Mouse (Mus musculus) embryonic facial prominence, embryonic 10.5 days (tissue): ENCODE measurements at regions not wholly inside any gene's neighbourhood (a gene's known extent, or its start where the extent isn't known, plus 50 kb on each side); places are given as distances from the start of the nearest gene placed in this dataset.

Experiments used
- DNase-seq: peaks from one replicate; pipeline ENCODE4 v3.0.0-alpha.2; 2017; ENCODE audit warnings: low spot score
- H3K27ac ChIP-seq: fragments of 300-500 bp; sonication (generic); replicated peaks from 2 replicates; pipeline ENCODE4 v1.5.1; 2016; ENCODE audit warnings: mild to moderate bottlenecking
- H3K27me3 ChIP-seq: fragments of 300-500 bp; sonication (generic); replicated peaks from 2 replicates; pipeline ENCODE4 v1.6.1; 2016; ENCODE audit warnings: low read depth, mild to moderate bottlenecking; ENCODE audit not compliant: poor library complexity, severe bottlenecking
- H3K36me3 ChIP-seq: fragments of 300-500 bp; sonication (generic); replicated peaks from 2 replicates; pipeline ENCODE4 v1.6.1; 2016; ENCODE audit warnings: mild to moderate bottlenecking, moderate library complexity
- H3K4me1 ChIP-seq: fragments of 300-500 bp; sonication (generic); 2 replicates; pipeline ENCODE4 v1.6.1; 2016
- H3K4me3 ChIP-seq: fragments of 300-500 bp; sonication (generic); 2 replicates; pipeline ENCODE4 v1.5.1; 2016; ENCODE audit warnings: mild to moderate bottlenecking, moderate library complexity
- H3K9me3 ChIP-seq: fragments of 300-500 bp; sonication (generic); 2 replicates; pipeline ENCODE4 v1.6.1; 2016; ENCODE audit warnings: mild to moderate bottlenecking
- WGBS: fragments of 180-500 bp; shearing (Covaris S2); methylation state at CpG from one replicate; pipeline ENCODE4 v1.1.7; 2016; 5-methylcytosine and 5-hydroxymethylcytosine counted together

GRCm38 (mm10) chr12:9368682-9369081 is 201.2 kb upstream of the Osr1 start:
- Histone ChIP-seq H3K4me1 (peaks cover 5% of the 10 kb centered on the region), H3K36me3 (no peaks in the 10 kb centered on the region), H3K27ac (peak overlapping the region; percentile 19; the same call in 1 of the 2 replicates), H3K4me3 (no peak overlapping the region), H3K27me3 (no peaks in the 10 kb centered on the region), H3K9me3 (no peaks in the 10 kb centered on the region)
- DNase-seq = no peak
- 88% methylated on average over 5 of the region's 5 CpGs for WGBS

DNA sequence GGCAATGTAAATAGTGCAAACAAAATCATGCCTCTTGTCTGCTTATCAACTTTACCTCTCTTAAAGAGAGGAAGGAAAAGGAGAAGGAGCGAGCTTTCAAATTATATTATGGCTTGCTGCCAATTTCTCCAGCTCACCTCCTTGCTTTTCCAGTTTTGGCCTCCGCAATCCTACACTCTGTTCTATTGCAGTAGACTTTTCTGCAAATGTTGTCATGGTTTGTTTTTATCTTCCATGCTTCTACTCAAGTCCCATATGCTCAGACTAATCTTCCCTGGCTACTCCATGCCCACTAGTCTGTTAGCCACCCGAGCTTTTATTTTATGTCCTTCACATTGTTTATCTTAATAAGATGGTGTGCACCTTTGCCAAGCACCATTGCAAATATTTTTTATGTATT is 168.0 kb upstream of the Osr1 start:
- no peak for DNase-seq
- no peak overlapping the region for H3K4me3 ChIP-seq
- H3K9me3 ChIP-seq = no peaks in the 10 kb centered on the region
- H3K4me1 ChIP-seq = no peaks in the 10 kb centered on the region
- no peaks in the 10 kb centered on the region for H3K36me3 ChIP-seq
- H3K27me3 ChIP-seq = no peaks in the 10 kb centered on the region
- no peak overlapping the region for H3K27ac ChIP-seq
- 85% methylated on average over 3 of the region's 3 CpGs for WGBS

- no peaks in the 10 kb centered on the region for H3K27me3 ChIP-seq
- no peak overlapping the region for H3K27ac ChIP-seq
These were observed 164.9 kb upstream of the Osr1 start for GRCm38 (mm10) chr12:9404981-9405380.

DNA sequence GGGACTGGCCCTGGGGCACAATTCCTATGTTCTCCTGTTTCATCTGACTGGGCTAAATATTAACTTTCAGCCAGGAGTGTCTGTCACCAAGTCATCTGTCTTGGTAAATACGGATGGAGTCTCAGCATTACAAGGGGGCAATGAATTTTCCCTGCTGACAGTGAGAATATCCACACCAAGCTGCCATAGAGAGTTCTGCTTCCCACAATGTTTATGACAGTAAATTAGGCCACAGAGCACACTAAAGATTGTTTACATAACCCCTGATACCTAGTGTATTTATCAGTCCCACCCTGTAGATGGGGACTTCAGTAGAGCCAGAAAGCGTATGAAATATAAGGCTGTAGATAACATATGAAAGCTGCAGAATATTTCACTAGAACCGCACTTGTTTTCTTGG is 150.6 kb upstream of the Osr1 start:
- H3K27ac ChIP-seq = no peak overlapping the region
- no peaks in the 10 kb centered on the region for H3K9me3 ChIP-seq
- H3K36me3 ChIP-seq = no peaks in the 10 kb centered on the region
- no peak for DNase-seq
- no peak overlapping the region for H3K4me3 ChIP-seq
- 72% methylated on average over 3 of the region's 3 CpGs for WGBS
- H3K27me3 ChIP-seq = no peaks in the 10 kb centered on the region
- no peaks in the 10 kb centered on the region for H3K4me1 ChIP-seq

More at GRCm38 (mm10) chr12:9404981-9405380, 164.9 kb upstream of the Osr1 start:
- Histone ChIP-seq H3K9me3 (no peaks in the 10 kb centered on the region), H3K36me3 (no peaks in the 10 kb centered on the region), H3K4me1 (no peaks in the 10 kb centered on the region), H3K4me3 (no peak overlapping the region)
- 79% methylated on average over 7 of the region's 7 CpGs for WGBS
- no peak for DNase-seq

DNA sequence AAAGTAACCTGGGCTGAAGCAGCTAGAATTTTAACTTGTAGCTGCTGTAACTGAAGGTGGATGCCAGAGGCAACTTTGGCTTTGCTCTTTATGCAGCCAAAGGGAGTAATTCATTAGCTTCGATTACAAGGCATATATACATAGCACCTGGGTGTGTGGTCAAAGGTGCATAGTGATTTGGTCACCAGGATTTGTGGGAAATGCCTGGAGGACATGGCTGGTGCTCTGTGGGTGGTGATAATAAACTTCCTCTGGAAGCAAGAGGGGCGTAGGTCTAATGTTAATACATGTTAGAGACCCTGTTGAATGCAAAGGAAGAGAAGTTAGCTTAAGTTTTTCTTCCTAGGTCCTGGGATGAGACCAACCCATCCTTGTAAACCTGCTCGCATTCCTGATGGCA is 139.3 kb upstream of the Osr1 start:
- Histone ChIP-seq H3K36me3 (no peaks in the 10 kb centered on the region), H3K4me1 (no peaks in the 10 kb centered on the region), H3K27ac (no peak overlapping the region), H3K9me3 (peaks cover 5% of the 10 kb centered on the region; the same call in 1 of the 2 replicates), H3K27me3 (no peaks in the 10 kb centered on the region), H3K4me3 (no peak overlapping the region)
- 81% methylated on average over 3 of the region's 3 CpGs for WGBS
- no peak for DNase-seq

DNA sequence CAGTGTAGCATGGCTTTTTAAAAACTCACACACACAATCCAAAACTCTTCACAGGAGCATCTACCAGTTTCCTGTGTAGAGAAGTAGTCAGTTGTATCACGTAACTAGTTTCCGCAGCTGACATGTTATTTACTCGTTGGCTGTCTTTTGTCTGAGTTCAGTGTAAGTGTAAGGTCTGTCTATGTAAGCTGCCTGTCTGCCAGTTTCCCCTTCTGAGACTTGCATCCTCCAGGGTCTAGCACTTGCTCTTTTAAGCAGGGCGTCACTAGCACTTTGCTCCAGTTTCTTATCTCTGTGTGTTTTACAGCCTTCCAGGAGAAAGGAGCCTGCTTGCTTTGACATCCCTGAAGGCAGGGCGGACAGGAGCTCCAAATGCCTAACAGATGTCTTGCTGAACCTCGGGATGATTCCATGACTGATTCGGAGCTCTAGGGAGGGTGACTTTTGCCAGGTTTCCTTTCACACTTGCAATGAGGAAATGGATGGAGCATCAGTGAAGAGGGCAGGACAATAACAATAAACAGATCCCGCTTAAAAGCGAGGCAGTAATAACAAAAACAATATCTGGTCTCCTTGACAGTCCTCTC is 131.2 kb upstream of the Osr1 start:
- 47% methylated on average over 9 of the region's 9 CpGs for WGBS
- no peaks in the 10 kb centered on the region for H3K36me3 ChIP-seq
- DNase-seq = peak; percentile 19
- H3K27ac ChIP-seq = peak overlapping the region; percentile 51; the same call in 1 of the 2 replicates
- H3K4me3 ChIP-seq = no peak overlapping the region
- H3K9me3 ChIP-seq = no peaks in the 10 kb centered on the region
- peaks cover 8% of the 10 kb centered on the region for H3K4me1 ChIP-seq
- no peaks in the 10 kb centered on the region for H3K27me3 ChIP-seq

GRCm38 (mm10) chr12:9450620-9451019 is 119.3 kb upstream of the Osr1 start:
- Histone ChIP-seq H3K9me3 (peaks cover 4% of the 10 kb centered on the region; the same call in 1 of the 2 replicates), H3K4me1 (peaks cover 3% of the 10 kb centered on the region; the same call in 1 of the 2 replicates), H3K27me3 (no peaks in the 10 kb centered on the region), H3K4me3 (no peak overlapping the region), H3K36me3 (no peaks in the 10 kb centered on the region), H3K27ac (no peak overlapping the region)
- 41% methylated on average over 3 of the region's 3 CpGs for WGBS
- DNase-seq = peak; percentile 24

- no peaks in the 10 kb centered on the region for H3K36me3 ChIP-seq
- H3K4me1 ChIP-seq = no peaks in the 10 kb centered on the region
- no peak overlapping the region for H3K27ac ChIP-seq
- DNase-seq = no peak
- no peaks in the 10 kb centered on the region for H3K27me3 ChIP-seq
- no peaks in the 10 kb centered on the region for H3K9me3 ChIP-seq
- WGBS = 90% methylated on average over 3 of the region's 3 CpGs
- H3K4me3 ChIP-seq = no peak overlapping the region
These were observed 109.7 kb upstream of the Osr1 start for GRCm38 (mm10) chr12:9460193-9460592.

DNA sequence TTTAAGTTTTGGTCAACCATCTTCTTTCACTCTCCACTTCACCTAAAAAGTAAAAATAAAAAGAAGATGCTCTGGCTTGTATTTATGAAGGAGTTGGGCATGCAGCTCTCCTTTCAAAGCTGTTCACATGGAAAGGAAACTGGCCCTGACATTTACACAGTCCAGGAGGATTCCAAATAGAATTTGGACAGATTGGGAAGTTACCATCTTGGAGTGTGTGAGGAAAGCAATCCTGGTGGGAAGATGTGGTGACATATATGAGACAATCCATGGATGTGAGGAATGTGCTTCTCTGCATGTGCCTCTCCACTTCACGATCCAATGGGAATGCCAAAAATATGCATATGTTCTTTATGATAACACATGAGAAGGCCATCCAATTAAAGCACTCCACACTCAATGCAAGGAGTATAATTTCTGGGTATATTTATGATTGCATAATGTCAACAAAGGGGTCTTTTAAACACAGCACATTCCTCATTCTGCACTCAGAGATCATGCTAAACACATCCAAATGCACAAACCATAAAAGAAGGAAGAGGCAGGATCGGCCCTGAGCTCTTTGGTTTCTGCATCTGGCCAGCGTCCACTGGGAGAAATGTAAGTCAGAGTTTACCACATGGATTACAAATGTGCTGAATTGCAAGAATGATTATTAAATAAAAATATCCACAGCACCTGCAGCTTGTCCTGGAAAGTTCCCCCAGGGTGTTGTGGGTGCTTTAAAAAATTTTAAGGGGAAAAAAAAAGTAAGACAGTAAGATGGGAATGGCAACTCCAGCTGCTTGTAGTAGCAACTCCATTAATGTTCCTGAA is 100.1 kb upstream of the Osr1 start:
- Histone ChIP-seq H3K4me3 (no peak overlapping the region), H3K9me3 (no peaks in the 10 kb centered on the region), H3K27ac (no peak overlapping the region), H3K4me1 (no peaks in the 10 kb centered on the region), H3K36me3 (no peaks in the 10 kb centered on the region), H3K27me3 (no peaks in the 10 kb centered on the region)
- no peak for DNase-seq
- 86% methylated on average over 3 of the region's 3 CpGs for WGBS

DNA sequence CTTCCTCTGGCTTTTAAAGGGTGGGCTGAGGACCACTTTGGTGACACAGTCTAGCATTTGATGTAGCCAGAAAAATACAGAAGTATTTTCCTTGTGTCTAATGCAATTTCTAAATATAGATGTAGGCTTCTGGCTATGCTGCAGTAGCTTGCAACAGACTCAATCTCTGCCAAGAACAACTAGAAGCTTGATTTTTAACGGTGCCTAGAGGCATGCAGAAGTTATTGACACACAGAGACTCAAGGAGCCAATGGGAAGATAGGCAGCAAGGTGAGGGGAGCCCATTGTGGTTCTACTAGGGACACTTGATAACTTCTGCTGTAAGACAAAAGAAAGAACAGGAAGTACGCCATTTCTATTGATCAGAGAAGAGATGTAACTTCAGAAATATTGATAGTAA is 94.1 kb upstream of the Osr1 start:
- Histone ChIP-seq H3K4me3 (no peak overlapping the region), H3K27me3 (no peaks in the 10 kb centered on the region), H3K4me1 (peaks cover 4% of the 10 kb centered on the region; the same call in 1 of the 2 replicates), H3K36me3 (no peaks in the 10 kb centered on the region), H3K9me3 (no peaks in the 10 kb centered on the region), H3K27ac (no peak overlapping the region)
- WGBS = 86% methylated on average over 2 of the region's 2 CpGs
- no peak for DNase-seq

DNA sequence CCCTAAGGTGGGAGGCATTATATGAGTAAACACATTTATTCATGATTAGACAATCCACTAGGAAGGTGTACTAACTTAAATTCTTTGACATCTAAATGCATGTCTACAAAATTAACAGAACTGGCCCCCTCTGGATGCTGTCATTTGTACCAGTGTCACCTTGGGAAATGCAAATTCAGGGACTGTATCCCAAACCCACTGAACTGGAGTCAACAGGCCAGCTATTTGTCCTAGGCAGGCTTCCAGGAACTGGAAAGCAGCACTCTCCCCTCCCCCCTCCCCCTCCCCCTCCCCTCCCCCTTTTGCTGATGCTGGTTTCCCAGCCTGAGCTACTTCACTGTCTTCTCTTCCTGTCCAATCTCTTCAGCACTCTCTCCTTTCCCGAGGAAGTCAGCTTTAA is 91.7 kb upstream of the Osr1 start:
- H3K9me3 ChIP-seq = no peaks in the 10 kb centered on the region
- no peaks in the 10 kb centered on the region for H3K36me3 ChIP-seq
- H3K27ac ChIP-seq = no peak overlapping the region
- H3K4me1 ChIP-seq = peaks cover 4% of the 10 kb centered on the region; the same call in 1 of the 2 replicates
- H3K27me3 ChIP-seq = no peaks in the 10 kb centered on the region
- DNase-seq = no peak
- 13% methylated on average over 1 of the region's 1 CpGs for WGBS
- H3K4me3 ChIP-seq = no peak overlapping the region

- no peaks in the 10 kb centered on the region for H3K36me3 ChIP-seq
- no peaks in the 10 kb centered on the region; the same call in 1 of the 2 replicates for H3K9me3 ChIP-seq
- 76% methylated on average over 8 of the region's 8 CpGs for WGBS
- H3K4me1 ChIP-seq = peaks cover 5% of the 10 kb centered on the region; the same call in 1 of the 2 replicates
- no peaks in the 10 kb centered on the region for H3K27me3 ChIP-seq
- DNase-seq = no peak
- no peak overlapping the region for H3K27ac ChIP-seq
- H3K4me3 ChIP-seq = no peak overlapping the region
These were observed 82.1 kb upstream of the Osr1 start for GRCm38 (mm10) chr12:9487674-9488413.
